Mouse (Mus musculus): ENCODE measurements around the gene Dcaf10.

DNA sequence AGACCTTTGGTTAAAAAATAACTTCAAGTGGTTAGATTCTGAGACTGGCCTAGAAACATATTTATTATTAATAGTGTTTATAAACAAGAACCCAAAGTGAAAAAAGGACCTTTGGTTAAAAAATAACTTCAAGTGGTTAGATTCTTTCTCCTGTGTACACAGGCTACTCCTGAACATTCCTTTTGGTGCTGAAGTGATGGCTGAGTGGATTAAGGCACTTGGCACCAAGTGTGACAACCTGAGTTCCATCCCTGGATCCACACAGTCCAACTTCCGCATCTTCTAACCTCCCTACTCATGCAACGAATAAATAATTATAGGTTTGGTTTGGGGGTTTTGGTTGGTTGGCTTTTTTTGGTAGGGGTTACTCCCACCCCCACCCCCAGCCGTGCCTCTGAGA lies 29.4 kb downstream of the Dcaf10 start:
- TF ChIP-seq CTCF (IDR thresholded peaks at IDR 0.05; ENCODE audit: low read depth, low read length) (no peak), POLR2AphosphoS5 (IDR thresholded peaks at IDR 0.05; ENCODE audit: insufficient replicate concordance, low read depth, low read length) (no peak), GATA1 (IDR thresholded peaks at IDR 0.05; ENCODE audit: borderline replicate concordance, low read length) (no peak), TAL1 (conservative IDR thresholded peaks at IDR 0.05; ENCODE audit: low read depth, low read length) (no peak), GATA2 (IDR thresholded peaks at IDR 0.05; ENCODE audit: borderline replicate concordance, low read depth, low read length) (no peak)

Data from G1E (cell line).